Mouse (Mus musculus) fat pad, adult 2 months (tissue): Measurements from ENCODE around the gene Kif6.

Experiments used
- DNase-seq: peaks from one replicate; pipeline ENCODE4 v3.0.0-alpha.2; 2011; ENCODE audit warnings: low read depth, low spot score; ENCODE audit errors: extremely low read depth

Gene Kif6

DNA sequence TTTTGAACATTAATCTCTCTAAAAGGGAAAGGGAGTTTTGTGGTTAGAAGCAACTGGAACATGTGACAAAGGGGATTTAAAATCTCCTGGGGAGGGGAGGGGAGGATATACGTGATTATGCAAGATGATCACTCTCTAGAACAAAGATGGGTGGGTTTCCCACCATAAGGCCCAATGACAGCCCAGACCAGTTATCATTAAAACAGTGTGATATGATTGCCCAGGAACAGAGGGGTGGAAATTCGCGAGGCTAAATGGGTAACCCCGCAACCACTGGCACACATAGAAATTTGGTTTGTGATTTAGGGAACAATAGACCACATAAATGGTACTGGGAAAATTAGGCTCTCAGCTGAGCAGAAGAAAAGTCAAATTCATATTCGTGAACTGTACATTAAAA is 37.9 kb downstream of the Kif6 start:
- no peak for DNase-seq

- no peak for DNase-seq
Observed at GRCm38 (mm10) chr17:49661626-49662025, 46.7 kb downstream of the Kif6 start.

- DNase-seq, result no peak
Observed at GRCm38 (mm10) chr17:49666728-49667127, 51.8 kb downstream of the Kif6 start.

- DNase-seq, result no peak
Observed at GRCm38 (mm10) chr17:49668296-49668695, 53.4 kb downstream of the Kif6 start.

GRCm38 (mm10) chr17:49671921-49672339 is 57.0 kb downstream of the Kif6 start:
- no peak for DNase-seq

DNA sequence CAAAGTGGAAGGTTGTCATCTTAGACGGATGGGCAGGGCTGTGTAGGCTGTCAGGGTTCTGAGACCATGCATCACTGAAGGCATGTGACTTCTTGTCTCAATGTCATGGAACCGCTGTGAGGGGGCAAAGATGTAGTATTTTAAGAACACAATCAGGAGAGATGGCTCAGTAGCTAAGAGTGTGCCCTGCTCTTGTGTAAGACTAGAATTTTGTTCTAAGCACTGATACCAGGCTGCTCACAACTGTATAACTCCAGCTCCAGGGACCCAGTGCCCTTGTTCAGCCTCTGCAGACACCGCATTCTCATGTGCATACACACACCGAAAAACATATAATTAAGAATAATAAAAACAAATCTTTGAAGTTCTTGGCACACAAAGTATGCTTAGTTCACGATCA is 57.5 kb downstream of the Kif6 start:
- no peak for DNase-seq

GRCm38 (mm10) chr17:49675629-49676028 is 60.7 kb downstream of the Kif6 start:
- DNase-seq, result no peak

- no peak for DNase-seq
Observed at GRCm38 (mm10) chr17:49681410-49681809, 66.5 kb downstream of the Kif6 start.

DNA sequence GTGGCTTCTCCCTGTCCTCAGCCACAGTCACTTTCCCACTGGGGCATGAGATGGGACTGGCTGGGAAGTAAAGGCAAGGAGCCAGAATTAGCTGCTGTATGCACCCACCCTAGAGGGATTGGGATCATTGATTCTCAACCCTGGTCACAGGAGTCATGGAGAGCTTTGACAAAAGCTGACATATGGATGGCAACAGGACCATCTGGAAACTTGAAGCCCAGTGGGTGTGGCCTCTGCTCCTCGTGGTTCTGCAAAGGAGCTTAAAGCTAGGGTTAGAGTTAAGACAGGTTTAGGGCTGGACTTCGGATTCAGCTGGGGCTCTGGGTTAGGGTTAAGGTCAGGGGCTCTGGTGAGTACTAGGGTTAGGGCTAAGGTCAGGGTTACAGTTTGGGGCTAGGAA is 69.2 kb downstream of the Kif6 start:
- DNase-seq, result no peak

DNA sequence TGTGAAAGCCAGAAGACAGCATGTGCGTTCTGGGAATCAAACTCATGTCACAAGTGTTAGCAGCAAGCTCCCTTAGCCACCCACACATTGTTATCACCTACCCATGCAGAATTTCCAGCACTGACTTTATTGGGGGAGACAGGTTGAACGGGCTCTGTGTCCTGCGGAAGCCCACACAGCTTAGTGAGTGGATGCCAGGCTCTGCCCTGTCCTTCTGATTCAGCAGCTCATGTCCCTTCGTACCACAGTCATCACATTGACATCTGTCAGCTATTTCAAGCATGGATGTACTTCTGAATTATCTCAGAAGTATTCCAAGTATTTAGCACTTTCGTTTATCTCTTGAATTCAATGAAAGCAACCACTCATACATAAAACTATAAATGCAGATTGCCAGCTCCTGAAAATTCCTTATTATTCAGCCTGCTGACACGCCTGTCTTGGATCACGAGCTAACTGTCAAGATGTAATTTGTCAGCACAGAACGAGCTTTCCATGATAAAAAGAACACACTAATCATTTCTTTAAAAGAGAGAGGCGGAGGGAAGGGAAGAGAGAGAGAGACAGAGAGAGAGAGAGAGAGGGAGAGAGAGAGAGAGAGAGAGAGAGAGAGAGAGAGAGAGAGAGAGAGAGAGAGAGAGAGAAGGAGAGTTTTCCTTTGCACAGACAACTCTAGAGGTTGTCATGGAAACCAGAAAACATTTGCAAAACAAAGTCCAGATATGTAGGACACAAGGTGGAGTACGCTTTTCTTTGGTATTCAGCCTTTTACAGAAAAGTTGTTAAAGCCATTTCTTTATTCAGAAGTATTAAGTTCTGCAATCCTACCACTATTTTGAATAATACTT is 75.9 kb downstream of the Kif6 start:
- DNase-seq, result no peak

DNA sequence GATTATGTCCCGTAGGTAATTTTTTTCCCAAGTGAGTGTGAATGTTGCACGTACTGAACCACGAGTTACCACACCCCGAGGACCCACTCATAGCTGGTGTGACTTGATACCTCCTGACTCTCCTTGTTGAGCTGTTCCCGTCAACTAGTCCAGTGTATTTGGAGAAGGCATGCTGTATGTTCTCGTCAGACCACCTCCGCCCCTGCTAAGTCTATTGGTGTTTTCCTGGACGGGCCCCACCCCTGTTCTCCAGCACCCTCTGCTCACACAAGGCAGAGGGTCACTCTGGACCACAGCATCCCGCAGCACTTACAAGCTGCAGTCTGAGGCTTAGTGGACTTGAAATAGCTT is 76.5 kb downstream of the Kif6 start:
- no peak for DNase-seq

DNA sequence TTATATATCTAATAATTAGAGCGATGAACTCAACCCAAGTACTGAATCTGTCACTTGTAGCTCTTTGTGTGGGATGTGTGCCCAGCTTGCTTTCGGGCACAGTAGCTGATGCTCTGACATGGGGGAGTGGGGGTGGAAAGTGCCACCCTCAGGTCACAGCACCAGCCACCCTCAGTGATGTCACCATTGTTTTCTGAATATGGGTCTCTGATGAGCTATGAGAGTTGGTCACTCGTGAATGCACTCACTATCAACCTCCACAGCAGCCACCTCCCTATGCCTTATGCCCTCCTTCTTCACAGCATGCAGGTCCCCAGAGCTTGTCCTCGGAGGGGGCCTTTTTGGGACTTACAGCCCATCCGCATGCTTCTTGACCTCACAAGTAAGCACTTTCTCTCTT is 78.3 kb downstream of the Kif6 start:
- no peak for DNase-seq

DNA sequence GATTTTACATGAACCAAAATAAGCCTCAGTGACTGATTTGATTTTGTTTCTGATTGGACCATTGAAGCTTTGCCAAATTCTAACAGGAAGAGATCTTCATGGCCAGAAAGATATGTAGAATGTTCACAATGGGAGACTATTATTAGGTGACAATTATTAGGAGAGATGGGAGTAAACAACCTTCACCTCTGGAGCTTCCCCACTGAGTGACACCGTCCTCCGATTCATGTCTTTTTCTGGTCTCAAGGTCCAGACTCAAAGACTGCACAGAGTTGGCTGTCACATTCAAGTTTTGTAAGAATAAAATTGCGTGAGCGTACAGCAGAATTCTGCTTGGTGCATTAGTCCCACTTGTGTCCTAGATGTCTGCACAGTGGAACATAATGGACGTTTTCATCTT is 82.3 kb downstream of the Kif6 start:
- no peak for DNase-seq

- DNase-seq, result no peak
Observed at GRCm38 (mm10) chr17:49703492-49704249, 88.7 kb downstream of the Kif6 start.

DNA sequence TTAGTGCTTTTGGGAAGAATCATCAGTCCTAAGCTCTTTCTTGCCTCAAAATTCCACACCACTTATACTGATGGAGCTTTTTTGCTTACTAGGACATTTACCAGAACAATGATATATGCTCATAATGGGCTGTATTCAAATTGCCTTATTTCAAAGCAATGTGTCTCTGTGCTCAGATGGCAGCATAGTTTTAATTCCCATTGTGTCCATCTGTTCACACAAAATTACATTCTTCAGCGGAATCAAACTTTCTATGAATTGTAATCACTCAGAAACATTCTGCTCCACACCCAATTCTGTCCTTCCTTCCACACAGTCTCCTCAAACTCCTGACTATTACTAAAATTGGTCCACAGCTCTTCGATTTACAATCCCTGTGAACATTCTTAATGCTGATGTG is 94.3 kb downstream of the Kif6 start:
- no peak for DNase-seq

DNA sequence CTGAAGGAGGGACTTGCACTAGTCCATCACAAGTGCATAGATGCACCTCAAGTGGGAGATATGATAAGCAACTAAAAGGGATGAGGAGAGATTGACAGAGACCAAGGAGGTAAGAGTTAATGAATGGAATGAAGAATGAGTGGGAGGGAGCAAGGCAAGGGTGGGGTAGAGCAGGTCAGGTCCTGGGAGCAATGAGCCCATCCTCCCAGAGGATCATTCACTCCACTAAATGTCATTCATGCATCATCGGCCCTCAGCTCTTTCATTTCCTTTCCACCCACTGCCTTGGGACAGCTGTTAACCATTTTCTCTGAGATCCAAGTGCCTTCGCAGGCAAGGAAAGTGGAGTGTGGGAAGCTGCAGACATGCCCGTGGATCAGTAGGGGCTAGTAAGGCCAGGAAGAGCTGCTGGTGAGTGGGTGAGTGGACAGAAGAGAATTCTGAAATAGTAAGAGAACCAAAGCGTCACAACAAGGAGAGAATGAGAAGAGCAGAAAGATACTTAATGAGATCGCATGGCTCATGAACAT is 95.2 kb downstream of the Kif6 start:
- DNase-seq, result no peak

DNA sequence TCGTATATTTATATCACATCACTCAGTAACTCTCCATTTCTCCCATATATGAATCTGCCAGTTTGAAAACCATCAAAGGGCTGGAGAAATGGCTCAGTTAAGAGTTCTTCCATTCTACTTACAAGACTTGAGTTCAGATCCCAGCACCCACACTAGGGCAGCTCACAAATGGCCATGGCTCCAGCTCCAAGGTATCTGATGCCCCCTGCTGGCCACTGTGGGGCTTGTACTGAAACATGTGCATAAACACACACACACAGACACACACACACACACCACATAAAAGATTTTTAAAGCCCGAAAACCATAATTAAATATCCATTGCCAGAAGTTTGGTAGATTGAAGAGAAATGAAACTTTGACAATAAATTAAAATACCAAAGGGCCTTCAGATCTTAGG is 111.3 kb downstream of the Kif6 start:
- no peak for DNase-seq

GRCm38 (mm10) chr17:49726976-49727375 is 112.0 kb downstream of the Kif6 start:
- DNase-seq, result no peak

- DNase-seq, result no peak
Observed at GRCm38 (mm10) chr17:49727428-49728045, 112.6 kb downstream of the Kif6 start.

DNA sequence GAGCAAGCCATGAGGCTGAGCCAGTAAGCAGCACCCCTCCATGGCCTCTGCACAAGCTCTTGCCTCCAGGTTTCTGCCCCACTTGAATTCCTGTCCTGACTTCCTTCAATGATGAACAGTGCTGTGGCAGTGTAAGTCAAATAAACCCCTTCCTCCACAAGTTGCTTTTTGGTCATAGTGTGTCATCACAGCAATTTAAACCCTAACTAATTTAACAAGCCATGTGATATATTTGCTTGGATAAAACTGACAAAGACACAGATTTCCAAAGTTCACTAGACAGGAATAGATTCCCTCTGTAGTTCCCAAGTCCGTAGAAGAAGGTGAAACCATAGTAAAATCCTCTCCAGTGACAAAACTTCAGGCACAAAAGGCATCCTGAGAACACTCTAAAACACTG is 114.9 kb downstream of the Kif6 start:
- DNase-seq, result no peak

GRCm38 (mm10) chr17:49732706-49733105 is 117.8 kb downstream of the Kif6 start:
- DNase-seq, result no peak

GRCm38 (mm10) chr17:49734079-49734478 is 119.1 kb downstream of the Kif6 start:
- no peak for DNase-seq
